Mouse (Mus musculus): ENCODE measurements around the gene Slc41a1. TPM values are rescaled to one million over a fixed set of nuclear protein-coding genes. Genes with fewer than 3 reads are reported as not detected.
A peak's percentile ranks its signal among the peaks of the same experiment; 100 is the strongest.

Slc41a1 gene
- total and polyA plus RNA-seq, 2 experiments from 2014 or later, result 21.0 to 45.5 TPM

DNA sequence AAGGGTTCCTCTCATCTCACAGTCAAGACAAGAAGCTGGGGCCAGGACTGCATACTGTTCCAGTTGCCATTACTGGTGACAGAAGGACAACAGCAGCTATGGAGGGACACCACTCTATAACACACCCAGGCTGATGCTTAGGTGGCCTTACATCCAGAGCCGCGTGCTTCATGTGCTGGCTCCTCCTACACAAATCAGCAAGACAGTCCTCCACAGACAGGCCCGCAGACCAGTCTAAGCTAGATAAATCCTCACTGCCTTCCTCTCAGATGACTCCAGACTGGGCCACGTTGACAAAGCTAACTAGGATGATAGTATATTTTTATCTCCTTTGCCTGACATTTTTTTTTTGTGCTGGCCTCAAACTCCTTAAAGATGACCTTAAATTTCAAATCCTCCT is 34.5 kb downstream of the Slc41a1 start:
- H3K9me3 ChIP-seq (ENCODE audit: low read length), result no peaks in the 10 kb centered on the region
- H3K27ac ChIP-seq (ENCODE audit: low read depth, low read length), result no peak overlapping the region
- no peak overlapping the region for H3K9ac ChIP-seq (replicated peaks; ENCODE audit: low read length, poor library complexity, severe bottlenecking)
- H3K4me2 ChIP-seq (ENCODE audit: low read depth, low read length, poor library complexity, severe bottlenecking), result no peak overlapping the region
- 76% methylated on average over 4 of the region's 4 CpGs for WGBS
- no peak for TF ChIP-seq CTCF (IDR thresholded peaks at IDR 0.05)
- H3K36me3 ChIP-seq (ENCODE audit: insufficient read depth, low read length), result no peaks in the 10 kb centered on the region
- H3K4me3 ChIP-seq (ENCODE audit: low read depth, low read length), result no peak overlapping the region
- no peaks in the 10 kb centered on the region for H3K27me3 ChIP-seq (ENCODE audit: insufficient read depth, low read length)
- DNase-seq (ENCODE audit: low spot score) (no peak), ATAC-seq (ENCODE audit: low FRiP score) (no peak)
- H3K4me1 ChIP-seq (ENCODE audit: insufficient read depth, low read length), result no peaks in the 10 kb centered on the region

GRCm38 (mm10) chr1:131865596-131865995 is 38.3 kb downstream of the Slc41a1 start:
- H3K27me3 ChIP-seq (ENCODE audit: insufficient read depth, low read length), result no peaks in the 10 kb centered on the region
- ATAC-seq (ENCODE audit: low FRiP score) (no peak), DNase-seq (ENCODE audit: low spot score) (no peak)
- no peak overlapping the region for H3K9ac ChIP-seq (replicated peaks; ENCODE audit: low read length, poor library complexity, severe bottlenecking)
- no peak overlapping the region for H3K4me2 ChIP-seq (ENCODE audit: low read depth, low read length, poor library complexity, severe bottlenecking)
- H3K9me3 ChIP-seq (ENCODE audit: low read length), result no peaks in the 10 kb centered on the region
- H3K36me3 ChIP-seq (ENCODE audit: insufficient read depth, low read length), result no peaks in the 10 kb centered on the region
- no peaks in the 10 kb centered on the region for H3K4me1 ChIP-seq (ENCODE audit: insufficient read depth, low read length)
- 84% methylated on average over 5 of the region's 5 CpGs for WGBS
- H3K4me3 ChIP-seq (ENCODE audit: low read depth, low read length), result no peak overlapping the region
- no peak overlapping the region for H3K27ac ChIP-seq (ENCODE audit: low read depth, low read length)
- TF ChIP-seq CTCF (IDR thresholded peaks at IDR 0.05), result no peak

DNA sequence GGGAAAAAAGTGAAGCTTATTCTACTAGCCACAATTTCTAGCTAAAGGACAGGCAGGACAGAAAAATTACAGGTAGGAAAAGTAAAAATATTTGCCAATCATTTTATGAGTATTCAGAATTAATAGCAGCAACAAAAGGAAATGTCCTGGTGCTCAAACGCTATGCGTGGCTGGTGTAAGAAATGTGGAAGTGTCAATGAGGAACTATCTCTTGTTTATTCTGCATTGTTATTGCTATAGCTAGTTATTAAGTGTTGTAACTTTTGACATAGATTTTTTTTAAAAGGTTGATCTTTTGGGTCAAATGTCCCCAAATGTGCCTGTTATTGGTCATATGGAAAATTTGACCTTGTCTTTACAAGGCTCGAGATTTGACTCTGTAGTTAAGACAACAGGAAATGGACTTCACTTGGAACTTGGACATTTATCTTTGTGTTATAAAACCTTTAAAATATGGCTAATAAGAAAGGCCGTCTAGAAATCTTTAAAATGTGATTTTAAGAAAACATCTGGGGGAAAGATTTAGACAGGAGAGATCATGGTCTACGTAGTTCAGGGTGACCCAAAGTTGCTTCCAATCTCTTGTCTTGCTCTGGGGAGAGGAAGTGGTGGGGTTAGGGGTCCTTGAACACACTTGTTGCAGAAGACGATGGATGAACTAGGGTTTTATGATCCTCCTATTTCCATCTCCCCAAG is 39.2 kb downstream of the Slc41a1 start:
- WGBS, result 80% methylated on average over 6 of the region's 6 CpGs
- DNase-seq (ENCODE audit: low spot score) (no peak), ATAC-seq (ENCODE audit: low FRiP score) (no peak)
- H3K4me3 ChIP-seq (ENCODE audit: low read depth, low read length), result no peak overlapping the region
- H3K27me3 ChIP-seq (ENCODE audit: insufficient read depth, low read length), result no peaks in the 10 kb centered on the region
- H3K9me3 ChIP-seq (ENCODE audit: low read length), result no peaks in the 10 kb centered on the region
- no peaks in the 10 kb centered on the region for H3K4me1 ChIP-seq (ENCODE audit: insufficient read depth, low read length)
- no peaks in the 10 kb centered on the region for H3K36me3 ChIP-seq (ENCODE audit: insufficient read depth, low read length)
- no peak for TF ChIP-seq CTCF (IDR thresholded peaks at IDR 0.05)
- H3K4me2 ChIP-seq (ENCODE audit: low read depth, low read length, poor library complexity, severe bottlenecking), result no peak overlapping the region; the same call in 1 of the 2 replicates
- H3K27ac ChIP-seq (ENCODE audit: low read depth, low read length), result no peak overlapping the region
- no peak overlapping the region for H3K9ac ChIP-seq (replicated peaks; ENCODE audit: low read length, poor library complexity, severe bottlenecking)

GRCm38 (mm10) chr1:131867093-131867945 is 40.0 kb downstream of the Slc41a1 start, which contains the start of gene Rab29:
Rab29 (plus strand) TSS chr1:131867224.
- TF ChIP-seq CTCF (IDR thresholded peaks at IDR 0.05), result peak; percentile 89
- H3K9me3 ChIP-seq (ENCODE audit: low read length), result no peaks in the 10 kb centered on the region
- H3K4me2 ChIP-seq (ENCODE audit: low read depth, low read length, poor library complexity, severe bottlenecking), result peak within 1 kb of the TSS; percentile 93
- H3K27me3 ChIP-seq (ENCODE audit: insufficient read depth, low read length), result no peaks in the 10 kb centered on the region
- 2% methylated on average over 46 of the region's 46 CpGs for WGBS
- H3K36me3 ChIP-seq (ENCODE audit: insufficient read depth, low read length), result no peaks in the 10 kb centered on the region
- no peak within 1 kb of the TSS for H3K27ac ChIP-seq (ENCODE audit: low read depth, low read length)
- H3K4me1 ChIP-seq (ENCODE audit: insufficient read depth, low read length), result no peaks in the 10 kb centered on the region
- H3K9ac ChIP-seq (replicated peaks; ENCODE audit: low read length, poor library complexity, severe bottlenecking), result peak within 1 kb of the TSS; percentile 46; the same call in 1 of the 2 replicates
- peak; percentile 97 for ATAC-seq (ENCODE audit: low FRiP score)
- DNase-seq (ENCODE audit: low spot score), result peak; percentile 98
- H3K4me3 ChIP-seq (ENCODE audit: low read depth, low read length), result peak within 1 kb of the TSS; percentile 58

DNA sequence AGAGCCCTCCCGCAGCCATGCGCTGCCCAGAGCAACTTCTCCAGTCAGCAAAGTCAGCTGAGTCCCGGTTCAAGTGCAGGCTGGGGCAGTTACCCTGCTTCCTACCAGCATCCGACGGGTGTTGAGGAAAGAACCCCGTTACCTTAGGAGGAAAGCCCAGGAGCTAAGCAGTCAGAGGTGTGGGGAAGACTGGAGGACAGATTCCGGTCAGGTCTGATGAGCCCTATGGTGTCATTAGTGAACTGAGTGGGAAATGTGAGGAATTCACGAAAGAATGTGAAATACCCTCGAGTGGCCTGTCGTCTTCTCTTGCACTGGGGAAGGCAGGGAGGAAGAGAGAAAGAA is 40.6 kb downstream of the Slc41a1 start:
- TF ChIP-seq CTCF (IDR thresholded peaks at IDR 0.05), result no peak
- no peaks in the 10 kb centered on the region for H3K9me3 ChIP-seq (ENCODE audit: low read length)
- H3K9ac ChIP-seq (replicated peaks; ENCODE audit: low read length, poor library complexity, severe bottlenecking), result peak overlapping the region; percentile 46; the same call in 1 of the 2 replicates
- H3K27ac ChIP-seq (ENCODE audit: low read depth, low read length), result no peak overlapping the region
- 40% methylated on average over 10 of the region's 10 CpGs for WGBS
- DNase-seq (ENCODE audit: low spot score), result no peak
- H3K4me1 ChIP-seq (ENCODE audit: insufficient read depth, low read length), result no peaks in the 10 kb centered on the region
- peak overlapping the region; percentile 58 for H3K4me3 ChIP-seq (ENCODE audit: low read depth, low read length)
- H3K4me2 ChIP-seq (ENCODE audit: low read depth, low read length, poor library complexity, severe bottlenecking), result peak overlapping the region; percentile 93
- no peaks in the 10 kb centered on the region for H3K27me3 ChIP-seq (ENCODE audit: insufficient read depth, low read length)
- H3K36me3 ChIP-seq (ENCODE audit: insufficient read depth, low read length), result no peaks in the 10 kb centered on the region
- ATAC-seq (ENCODE audit: low FRiP score), result no peak

DNA sequence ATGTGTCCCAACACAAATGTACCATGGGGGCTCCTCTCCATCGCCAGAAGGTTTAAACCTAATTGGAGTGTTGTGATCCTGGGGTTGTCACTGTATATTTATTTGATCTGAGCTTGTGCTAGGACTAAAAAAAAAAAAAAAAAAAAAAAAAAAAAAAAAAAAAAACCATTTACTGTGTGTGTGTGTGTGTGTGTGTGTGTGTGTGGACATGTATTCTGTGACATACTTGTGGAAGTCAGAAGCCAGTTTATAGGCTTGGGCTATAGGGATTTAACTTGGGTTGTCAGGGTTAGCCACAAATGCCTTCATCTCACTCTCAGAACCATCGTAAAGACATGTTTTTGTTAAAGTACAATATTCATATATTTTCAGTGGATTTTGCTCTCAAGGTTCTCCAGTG is 42.3 kb downstream of the Slc41a1 start:
- no peak overlapping the region for H3K4me3 ChIP-seq (ENCODE audit: low read depth, low read length)
- ATAC-seq (ENCODE audit: low FRiP score) (no peak), DNase-seq (ENCODE audit: low spot score) (no peak)
- no peaks in the 10 kb centered on the region for H3K27me3 ChIP-seq (ENCODE audit: insufficient read depth, low read length)
- no peak overlapping the region for H3K4me2 ChIP-seq (ENCODE audit: low read depth, low read length, poor library complexity, severe bottlenecking)
- TF ChIP-seq CTCF (IDR thresholded peaks at IDR 0.05), result no peak
- H3K9me3 ChIP-seq (ENCODE audit: low read length), result no peaks in the 10 kb centered on the region
- no peak overlapping the region for H3K27ac ChIP-seq (ENCODE audit: low read depth, low read length)
- WGBS, result 87% methylated on average over 2 of the region's 2 CpGs
- H3K4me1 ChIP-seq (ENCODE audit: insufficient read depth, low read length), result no peaks in the 10 kb centered on the region
- no peaks in the 10 kb centered on the region for H3K36me3 ChIP-seq (ENCODE audit: insufficient read depth, low read length)
- H3K9ac ChIP-seq (replicated peaks; ENCODE audit: low read length, poor library complexity, severe bottlenecking), result no peak overlapping the region

All from midbrain, postnatal 0 days (tissue).